Mouse (Mus musculus): ENCODE measurements around the gene Gpatch1.
A peak's percentile ranks its signal among the peaks of the same experiment; 100 is the strongest.

Gene Gpatch1

GRCm38 (mm10) chr7:35317729-35318609 is at the start of gene Gpatch1:
Gene Gpatch1, minus strand, starts transcription at chr7:35318440.
- DNase-seq, result peak; percentile 98

- no peak for DNase-seq
These were observed 47.1 kb upstream of the Gpatch1 start for GRCm38 (mm10) chr7:35365161-35365910.

GRCm38 (mm10) chr7:35362868-35363267 is 44.6 kb upstream of the Gpatch1 start:
- DNase-seq, result no peak

GRCm38 (mm10) chr7:35362253-35362652 is 44.0 kb upstream of the Gpatch1 start:
- DNase-seq, result no peak

- DNase-seq, result no peak
These were observed 39.4 kb upstream of the Gpatch1 start for GRCm38 (mm10) chr7:35357621-35358020.

- no peak for DNase-seq
These were observed 37.1 kb upstream of the Gpatch1 start for GRCm38 (mm10) chr7:35355303-35355872.

GRCm38 (mm10) chr7:35353306-35353705 is 35.1 kb upstream of the Gpatch1 start:
- no peak for DNase-seq

GRCm38 (mm10) chr7:35351155-35351554 is 32.9 kb upstream of the Gpatch1 start:
- DNase-seq, result no peak

GRCm38 (mm10) chr7:35349886-35350684 is 31.8 kb upstream of the Gpatch1 start:
- no peak for DNase-seq

- DNase-seq, result no peak
These were observed 30.8 kb upstream of the Gpatch1 start for GRCm38 (mm10) chr7:35349022-35349421.

- DNase-seq, result peak; percentile 30
These were observed 29.9 kb upstream of the Gpatch1 start for GRCm38 (mm10) chr7:35347918-35348700.

- DNase-seq, result no peak
These were observed 26.6 kb upstream of the Gpatch1 start for GRCm38 (mm10) chr7:35344785-35345330.

- DNase-seq, result no peak
These were observed 24.3 kb upstream of the Gpatch1 start for GRCm38 (mm10) chr7:35342498-35342897.

GRCm38 (mm10) chr7:35341282-35341681 is 23.0 kb upstream of the Gpatch1 start:
- no peak for DNase-seq

- no peak for DNase-seq
These were observed 22.0 kb upstream of the Gpatch1 start for GRCm38 (mm10) chr7:35340196-35340595.

GRCm38 (mm10) chr7:35334527-35335452 is 16.6 kb upstream of the Gpatch1 start:
- DNase-seq, result peak; percentile 35

- DNase-seq, result peak; percentile 100
These were observed 15.7 kb upstream of the Gpatch1 start, which contains the start of gene Rhpn2 for GRCm38 (mm10) chr7:35333692-35334526. Gene Rhpn2, plus strand, starts transcription at chr7:35334170.

GRCm38 (mm10) chr7:35333231-35333651 is 15.0 kb upstream of the Gpatch1 start:
- peak; percentile 42 for DNase-seq

- no peak for DNase-seq
These were observed 13.3 kb upstream of the Gpatch1 start for GRCm38 (mm10) chr7:35331590-35331989.
